Mouse (Mus musculus): ENCODE data around the gene a. TPM values are rescaled to one million over a fixed set of nuclear protein-coding genes. Genes with fewer than 3 reads are reported as not detected.
"Not testable (repeated sequence)": the region's sequence is repeated elsewhere in the genome, so short reads cannot be mapped to it uniquely, and the experiment has no call there.

a gene
- polyA plus RNA-seq, 1 experiment, result 1.4 TPM

DNA sequence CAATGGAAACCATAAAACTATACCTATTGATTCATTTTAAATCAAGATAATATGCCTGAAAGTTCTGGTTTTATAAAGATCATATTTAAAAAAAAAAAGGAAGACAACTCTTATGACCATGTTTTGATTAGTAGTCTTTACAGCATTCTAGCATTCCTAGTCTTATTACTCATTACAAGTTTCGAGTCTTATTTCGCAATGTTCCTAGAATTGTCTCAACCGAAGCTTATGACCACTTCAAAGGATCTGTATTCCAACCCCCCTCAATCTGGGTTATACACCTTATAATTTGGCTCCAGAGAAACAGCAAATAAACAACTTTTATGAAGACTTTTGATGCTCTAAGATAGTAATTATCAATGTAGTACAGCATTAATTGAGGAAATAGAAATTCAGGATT, 110.9 kb downstream of the a start:
- H3K4me1 ChIP-seq (ENCODE audit: control insufficient read depth, insufficient read depth, low read length), result no peaks in the 10 kb centered on the region
- no peaks in the 10 kb centered on the region for H3K27me3 ChIP-seq (ENCODE audit: control insufficient read depth, insufficient read depth, low read length)
- TF ChIP-seq POLR2A (IDR thresholded peaks at IDR 0.05; ENCODE audit: control insufficient read depth, low read depth, low read length) (no peak), CTCF (IDR thresholded peaks at IDR 0.05; ENCODE audit: control insufficient read depth, insufficient read depth, insufficient replicate concordance, low read depth, low read length) (no peak)
- no peaks in the 10 kb centered on the region for H3K36me3 ChIP-seq (ENCODE audit: control insufficient read depth, insufficient read depth, low read length)
- no peak overlapping the region for H3K4me3 ChIP-seq (ENCODE audit: control insufficient read depth, low read depth, low read length)
- no peak overlapping the region for H3K27ac ChIP-seq (ENCODE audit: control insufficient read depth, insufficient read depth, low read depth, low read length)

DNA sequence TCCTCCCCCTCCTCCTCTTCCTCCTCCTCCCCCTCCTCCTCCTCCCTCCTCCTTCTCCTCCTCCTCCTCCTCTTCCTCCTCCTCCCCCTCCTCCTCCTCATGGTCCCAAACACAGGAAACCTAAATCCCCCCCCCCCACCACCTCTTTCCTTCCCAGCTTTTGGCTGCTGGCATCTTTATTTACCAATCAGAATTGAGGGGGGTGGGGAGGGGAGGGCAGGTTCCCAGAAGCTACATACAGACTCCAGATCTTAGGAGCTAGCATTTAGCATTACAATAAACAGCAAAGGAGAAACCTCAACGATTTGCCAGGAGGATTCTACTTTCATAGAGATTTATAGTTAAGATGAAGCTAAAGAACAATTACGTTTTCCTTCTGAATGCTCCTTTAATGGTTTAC, 114.6 kb downstream of the a start:
- no peaks in the 10 kb centered on the region for H3K27me3 ChIP-seq (ENCODE audit: control insufficient read depth, insufficient read depth, low read length)
- H3K27ac ChIP-seq (ENCODE audit: control insufficient read depth, insufficient read depth, low read depth, low read length), result no peak overlapping the region
- H3K36me3 ChIP-seq (ENCODE audit: control insufficient read depth, insufficient read depth, low read length), result no peaks in the 10 kb centered on the region
- H3K4me3 ChIP-seq (ENCODE audit: control insufficient read depth, low read depth, low read length), result no peak overlapping the region
- no peak for TF ChIP-seq POLR2A (IDR thresholded peaks at IDR 0.05; ENCODE audit: control insufficient read depth, low read depth, low read length)
- TF ChIP-seq CTCF (IDR thresholded peaks at IDR 0.05; ENCODE audit: control insufficient read depth, insufficient read depth, insufficient replicate concordance, low read depth, low read length), result no peak
- H3K4me1 ChIP-seq (ENCODE audit: control insufficient read depth, insufficient read depth, low read length), result no peaks in the 10 kb centered on the region

DNA sequence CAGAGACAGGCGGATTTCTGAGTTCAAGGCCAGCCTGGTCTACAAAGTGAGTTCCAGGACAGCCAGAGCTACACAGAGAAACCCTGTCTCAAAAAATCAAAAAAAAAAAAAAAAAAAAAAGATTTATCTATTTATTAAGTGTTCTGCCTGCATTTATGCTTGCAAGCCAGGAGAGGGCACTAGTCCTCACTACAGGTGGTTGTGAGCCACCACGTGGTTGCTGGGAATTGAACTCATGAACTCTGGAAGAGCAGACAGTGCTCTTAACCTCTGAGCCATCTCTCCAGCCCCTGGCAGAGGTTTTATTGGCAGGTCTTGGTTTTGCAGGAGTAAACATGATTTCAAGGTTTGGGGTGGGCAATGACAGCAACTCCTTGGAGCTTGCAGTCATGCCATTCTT, 117.0 kb downstream of the a start:
- not testable (repeated sequence) for H3K4me3 ChIP-seq (ENCODE audit: control insufficient read depth, low read depth, low read length); H3K27me3 ChIP-seq (ENCODE audit: control insufficient read depth, insufficient read depth, low read length); H3K27ac ChIP-seq (ENCODE audit: control insufficient read depth, insufficient read depth, low read depth, low read length); H3K36me3 ChIP-seq (ENCODE audit: control insufficient read depth, insufficient read depth, low read length); H3K4me1 ChIP-seq (ENCODE audit: control insufficient read depth, insufficient read depth, low read length)
- TF ChIP-seq CTCF (IDR thresholded peaks at IDR 0.05; ENCODE audit: control insufficient read depth, insufficient read depth, insufficient replicate concordance, low read depth, low read length), result peak; percentile 25; the same call in 1 of the 2 replicates

DNA sequence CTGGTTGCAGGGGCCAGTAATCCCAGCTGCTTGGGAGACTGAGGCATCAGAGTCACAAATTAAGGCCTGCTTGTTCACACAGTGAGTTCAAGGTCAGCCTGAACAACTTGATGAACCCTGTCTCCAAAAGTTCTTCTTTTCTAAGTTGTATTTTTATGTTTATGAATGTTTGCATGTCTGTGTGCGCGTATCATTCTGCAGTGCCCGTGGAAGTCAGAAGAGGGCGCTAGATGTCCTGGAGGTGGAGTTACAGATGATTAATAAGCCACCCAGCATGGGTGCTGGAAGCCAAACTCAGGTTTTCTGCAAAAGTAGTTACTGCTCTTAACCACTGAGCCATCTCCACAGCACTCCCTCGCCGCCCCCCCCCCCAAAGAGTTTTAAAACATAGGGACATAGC, 118.6 kb downstream of the a start:
- Histone ChIP-seq H3K27me3 (ENCODE audit: control insufficient read depth, insufficient read depth, low read length) (no peaks in the 10 kb centered on the region), H3K4me1 (ENCODE audit: control insufficient read depth, insufficient read depth, low read length) (no peaks in the 10 kb centered on the region), H3K4me3 (ENCODE audit: control insufficient read depth, low read depth, low read length) (no peak overlapping the region), H3K36me3 (ENCODE audit: control insufficient read depth, insufficient read depth, low read length) (no peaks in the 10 kb centered on the region), H3K27ac (ENCODE audit: control insufficient read depth, insufficient read depth, low read depth, low read length) (no peak overlapping the region)
- TF ChIP-seq POLR2A (IDR thresholded peaks at IDR 0.05; ENCODE audit: control insufficient read depth, low read depth, low read length) (no peak), CTCF (IDR thresholded peaks at IDR 0.05; ENCODE audit: control insufficient read depth, insufficient read depth, insufficient replicate concordance, low read depth, low read length) (peak; percentile 43; the same call in 1 of the 2 replicates)

DNA sequence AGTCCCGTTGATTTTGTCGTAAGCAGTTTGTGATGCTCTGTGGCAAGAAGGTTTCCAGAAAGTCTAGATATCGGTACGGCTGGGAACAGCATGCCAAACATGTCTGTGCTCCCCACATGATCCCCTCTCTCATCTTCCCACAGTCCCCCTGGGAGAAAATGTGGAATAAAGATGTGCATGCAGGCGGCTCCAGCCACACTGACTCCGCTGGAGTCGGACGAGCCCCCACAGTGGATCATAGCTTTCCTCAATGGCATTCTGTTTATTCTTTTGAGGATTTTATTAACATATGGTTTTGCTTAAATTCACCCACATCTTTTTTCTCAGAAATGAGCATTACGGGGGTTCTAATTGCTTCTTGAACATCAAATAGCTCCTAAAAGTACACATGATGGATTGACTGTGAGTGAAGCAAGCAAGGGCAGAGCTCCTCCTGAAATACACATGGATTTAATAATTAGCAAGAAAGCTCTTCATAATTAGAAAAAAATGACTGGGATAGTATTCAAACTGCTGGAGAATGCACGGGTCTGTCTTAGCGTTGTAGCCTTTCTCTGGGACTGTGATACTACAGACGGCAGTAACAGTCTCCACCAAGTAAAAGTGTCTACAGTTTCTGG, 124.8 kb downstream of the a start:
- Histone ChIP-seq H3K27me3 (ENCODE audit: control insufficient read depth, insufficient read depth, low read length) (no peaks in the 10 kb centered on the region), H3K27ac (ENCODE audit: control insufficient read depth, insufficient read depth, low read depth, low read length) (no peak overlapping the region), H3K4me1 (ENCODE audit: control insufficient read depth, insufficient read depth, low read length) (no peaks in the 10 kb centered on the region), H3K4me3 (ENCODE audit: control insufficient read depth, low read depth, low read length) (no peak overlapping the region), H3K36me3 (ENCODE audit: control insufficient read depth, insufficient read depth, low read length) (no peaks in the 10 kb centered on the region)
- TF ChIP-seq POLR2A (IDR thresholded peaks at IDR 0.05; ENCODE audit: control insufficient read depth, low read depth, low read length), result no peak
- no peak for TF ChIP-seq CTCF (IDR thresholded peaks at IDR 0.05; ENCODE audit: control insufficient read depth, insufficient read depth, insufficient replicate concordance, low read depth, low read length)

DNA sequence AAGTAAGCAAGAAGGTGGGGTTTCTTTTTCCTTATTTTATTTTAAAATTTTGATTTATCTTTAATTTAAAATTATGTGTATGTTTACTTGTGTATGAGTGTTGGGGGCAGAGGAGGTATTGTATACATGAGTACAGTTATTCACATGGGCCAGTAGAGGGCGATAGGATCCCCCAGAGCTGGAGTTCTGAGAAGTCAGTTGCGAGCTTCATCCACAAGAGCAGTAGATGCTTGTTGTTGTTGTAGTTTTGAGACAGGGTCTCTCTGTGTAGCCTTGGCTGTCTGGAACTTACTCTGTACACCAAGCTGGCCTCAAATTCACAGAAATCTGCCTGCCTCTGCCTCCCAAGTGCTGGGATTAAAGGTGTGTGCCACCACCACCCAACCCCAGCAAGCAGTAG, 125.3 kb downstream of the a start:
- TF ChIP-seq CTCF (IDR thresholded peaks at IDR 0.05; ENCODE audit: control insufficient read depth, insufficient read depth, insufficient replicate concordance, low read depth, low read length) (no peak), POLR2A (IDR thresholded peaks at IDR 0.05; ENCODE audit: control insufficient read depth, low read depth, low read length) (no peak)
- Histone ChIP-seq H3K27me3 (ENCODE audit: control insufficient read depth, insufficient read depth, low read length) (no peaks in the 10 kb centered on the region), H3K27ac (ENCODE audit: control insufficient read depth, insufficient read depth, low read depth, low read length) (no peak overlapping the region), H3K4me3 (ENCODE audit: control insufficient read depth, low read depth, low read length) (no peak overlapping the region), H3K4me1 (ENCODE audit: control insufficient read depth, insufficient read depth, low read length) (no peaks in the 10 kb centered on the region), H3K36me3 (ENCODE audit: control insufficient read depth, insufficient read depth, low read length) (no peaks in the 10 kb centered on the region)

DNA sequence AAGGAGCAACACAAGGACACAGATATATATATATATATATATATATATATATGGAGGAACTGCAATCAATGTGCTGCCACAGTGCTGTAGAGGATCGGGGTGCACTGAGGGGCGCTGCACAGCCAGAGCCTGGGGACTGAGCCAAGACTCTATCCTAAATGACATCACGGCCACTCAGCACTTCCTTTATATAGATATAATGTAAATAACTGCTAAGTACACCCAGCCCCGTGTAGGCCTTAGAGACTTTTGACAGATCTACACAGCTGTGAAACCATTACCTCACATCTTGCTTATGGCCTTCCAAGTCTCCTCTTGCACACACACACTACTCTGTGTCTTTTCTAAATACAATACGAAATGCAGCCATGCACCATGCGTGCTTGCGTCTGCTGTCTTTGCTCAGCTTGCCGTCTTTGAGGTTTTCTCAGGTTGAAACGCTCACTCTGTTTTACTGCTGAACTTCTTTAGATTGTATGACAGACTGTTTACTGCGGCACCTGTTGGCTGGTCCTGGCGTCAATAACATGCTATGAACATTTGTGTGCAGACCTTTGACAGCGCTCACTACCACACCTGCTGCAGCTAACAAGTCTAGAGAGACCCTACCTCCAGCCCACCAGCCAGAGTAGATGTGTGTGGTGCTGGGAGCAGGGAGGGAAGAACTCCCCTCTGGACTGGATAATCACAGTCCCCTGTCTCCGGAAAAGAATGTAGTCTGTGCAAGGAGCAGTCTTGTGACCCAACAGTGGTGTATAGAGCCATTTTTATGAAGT, 126.9 kb downstream of the a start:
- Histone ChIP-seq H3K36me3 (ENCODE audit: control insufficient read depth, insufficient read depth, low read length) (no peaks in the 10 kb centered on the region), H3K4me3 (ENCODE audit: control insufficient read depth, low read depth, low read length) (no peak overlapping the region), H3K27me3 (ENCODE audit: control insufficient read depth, insufficient read depth, low read length) (no peaks in the 10 kb centered on the region), H3K27ac (ENCODE audit: control insufficient read depth, insufficient read depth, low read depth, low read length) (no peak overlapping the region), H3K4me1 (ENCODE audit: control insufficient read depth, insufficient read depth, low read length) (no peaks in the 10 kb centered on the region)
- TF ChIP-seq POLR2A (IDR thresholded peaks at IDR 0.05; ENCODE audit: control insufficient read depth, low read depth, low read length) (no peak), CTCF (IDR thresholded peaks at IDR 0.05; ENCODE audit: control insufficient read depth, insufficient read depth, insufficient replicate concordance, low read depth, low read length) (no peak)
